Mouse (Mus musculus): Measurements from ENCODE around the gene Acadsb. TPM values are rescaled to one million over a fixed set of nuclear protein-coding genes. Genes with fewer than 3 reads are reported as not detected.

Gene Acadsb
- polyA plus RNA-seq, 1 experiment, result 4.7 TPM

DNA sequence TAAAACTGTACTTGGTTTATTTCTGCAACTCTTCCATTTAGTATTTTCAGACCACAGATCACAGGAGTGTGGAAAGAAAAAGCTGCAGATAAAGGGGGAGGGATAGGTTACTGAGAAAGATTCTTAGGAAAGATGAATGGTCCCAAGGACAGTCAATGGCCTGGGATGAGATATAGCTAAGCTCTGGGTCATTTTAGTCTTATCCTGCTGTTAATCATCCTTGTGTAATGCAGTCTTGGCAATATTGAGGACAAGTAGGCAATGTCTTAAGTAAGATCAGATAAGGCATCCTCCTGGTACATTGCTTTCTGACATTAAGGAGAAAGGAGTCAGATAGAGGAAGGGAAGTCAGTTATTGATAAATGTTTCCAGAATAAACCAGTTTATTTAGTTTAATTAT, 7.2 kb downstream of the Acadsb start:
- Histone ChIP-seq H3K27ac (ENCODE audit: control insufficient read depth, insufficient read depth, low read length) (no peak overlapping the region), H3K4me1 (replicated peaks; ENCODE audit: control insufficient read depth, insufficient read depth, low read length) (no peaks in the 10 kb centered on the region), H3K27me3 (ENCODE audit: control insufficient read depth, insufficient read depth, low read length) (no peaks in the 10 kb centered on the region), H3K36me3 (ENCODE audit: control insufficient read depth, insufficient read depth, low read length) (no peaks in the 10 kb centered on the region), H3K4me3 (ENCODE audit: control insufficient read depth, insufficient read depth, low read length) (no peak overlapping the region)
- TF ChIP-seq CTCF (IDR thresholded peaks at IDR 0.05; ENCODE audit: borderline replicate concordance, control insufficient read depth, extremely low read depth, insufficient read depth, low read length, poor library complexity) (no peak), POLR2A (IDR thresholded peaks at IDR 0.05; ENCODE audit: control insufficient read depth, extremely low read depth, insufficient read depth, low read length, poor library complexity) (no peak)
- DNase-seq, result no peak

DNA sequence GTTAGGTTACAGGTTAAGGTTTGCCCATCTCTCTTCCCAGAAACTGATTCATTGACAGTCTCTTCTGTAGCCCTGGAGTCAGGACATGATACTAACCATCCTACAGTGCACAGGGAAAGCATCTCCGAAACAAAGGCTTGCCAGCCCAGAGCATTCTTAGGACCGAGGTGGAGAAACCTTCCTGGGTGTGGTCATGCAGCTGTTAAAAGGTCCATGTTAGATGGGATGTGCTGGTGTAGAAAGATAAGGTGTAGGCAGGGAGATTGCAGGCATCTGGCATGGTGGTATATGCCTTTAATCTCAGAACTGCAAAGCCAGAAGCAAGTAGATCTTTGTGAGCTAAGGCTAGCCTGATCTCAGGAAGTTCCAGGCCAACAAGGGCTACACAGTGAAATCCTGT, 14.5 kb downstream of the Acadsb start:
- WGBS, result 89% methylated on average over 2 of the region's 2 CpGs
- TF ChIP-seq POLR2A (IDR thresholded peaks at IDR 0.05; ENCODE audit: control insufficient read depth, extremely low read depth, insufficient read depth, low read length, poor library complexity) (no peak), CTCF (IDR thresholded peaks at IDR 0.05; ENCODE audit: borderline replicate concordance, control insufficient read depth, extremely low read depth, insufficient read depth, low read length, poor library complexity) (no peak)
- Histone ChIP-seq H3K4me3 (ENCODE audit: control insufficient read depth, insufficient read depth, low read length) (no peak overlapping the region), H3K4me1 (replicated peaks; ENCODE audit: control insufficient read depth, insufficient read depth, low read length) (no peaks in the 10 kb centered on the region), H3K27me3 (ENCODE audit: control insufficient read depth, insufficient read depth, low read length) (no peaks in the 10 kb centered on the region), H3K27ac (ENCODE audit: control insufficient read depth, insufficient read depth, low read length) (no peak overlapping the region), H3K36me3 (ENCODE audit: control insufficient read depth, insufficient read depth, low read length) (no peaks in the 10 kb centered on the region)
- DNase-seq, result no peak

DNA sequence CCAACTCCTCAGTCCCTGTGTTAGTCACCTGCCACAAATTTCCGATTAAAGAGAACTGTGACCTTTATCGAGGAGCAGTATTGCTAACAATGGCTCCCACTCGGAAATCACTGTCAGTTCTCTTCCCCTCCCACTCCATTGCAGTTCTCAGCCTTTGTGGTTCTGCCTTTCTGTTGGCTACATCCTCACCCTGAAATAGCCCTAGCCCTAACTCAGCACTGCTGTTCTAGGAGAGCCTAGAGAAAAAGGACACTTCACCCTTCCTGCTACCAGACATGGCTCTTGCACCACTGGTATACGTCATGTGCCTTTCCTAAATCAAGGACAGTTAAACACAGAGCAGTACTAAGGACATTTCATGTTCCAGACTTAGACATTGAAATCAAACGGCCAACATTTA, 16.9 kb downstream of the Acadsb start:
- no peak for TF ChIP-seq POLR2A (IDR thresholded peaks at IDR 0.05; ENCODE audit: control insufficient read depth, extremely low read depth, insufficient read depth, low read length, poor library complexity)
- WGBS, result 96% methylated on average over 5 of the region's 5 CpGs
- no peak for DNase-seq
- H3K27me3 ChIP-seq (ENCODE audit: control insufficient read depth, insufficient read depth, low read length), result no peaks in the 10 kb centered on the region
- H3K4me3 ChIP-seq (ENCODE audit: control insufficient read depth, insufficient read depth, low read length), result no peak overlapping the region
- H3K4me1 ChIP-seq (replicated peaks; ENCODE audit: control insufficient read depth, insufficient read depth, low read length), result no peaks in the 10 kb centered on the region
- no peak overlapping the region for H3K27ac ChIP-seq (ENCODE audit: control insufficient read depth, insufficient read depth, low read length)
- H3K36me3 ChIP-seq (ENCODE audit: control insufficient read depth, insufficient read depth, low read length), result no peaks in the 10 kb centered on the region

DNA sequence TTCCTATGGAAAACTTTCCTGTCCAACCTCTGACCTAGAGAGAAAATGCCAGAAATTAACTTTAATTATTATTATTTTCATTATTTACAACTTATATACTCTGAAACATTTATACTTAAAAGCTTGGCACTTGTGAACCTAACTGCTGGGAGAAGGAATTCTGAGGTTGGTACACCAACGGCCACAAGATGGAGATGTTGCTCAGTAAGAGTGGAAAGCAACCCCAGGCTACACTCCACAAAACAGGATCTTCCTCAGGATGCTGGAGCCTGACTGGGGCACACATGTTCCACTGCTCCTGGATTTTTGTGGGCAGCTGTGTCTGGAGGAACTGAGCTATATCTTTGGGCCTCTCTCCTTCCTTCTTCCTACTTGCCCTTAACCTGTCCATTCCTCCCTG, 21.8 kb downstream of the Acadsb start:
- H3K4me3 ChIP-seq (ENCODE audit: control insufficient read depth, insufficient read depth, low read length), result no peak overlapping the region
- DNase-seq, result no peak
- no peaks in the 10 kb centered on the region for H3K36me3 ChIP-seq (ENCODE audit: control insufficient read depth, insufficient read depth, low read length)
- H3K4me1 ChIP-seq (replicated peaks; ENCODE audit: control insufficient read depth, insufficient read depth, low read length), result no peaks in the 10 kb centered on the region
- TF ChIP-seq CTCF (IDR thresholded peaks at IDR 0.05; ENCODE audit: borderline replicate concordance, control insufficient read depth, extremely low read depth, insufficient read depth, low read length, poor library complexity) (no peak), POLR2A (IDR thresholded peaks at IDR 0.05; ENCODE audit: control insufficient read depth, extremely low read depth, insufficient read depth, low read length, poor library complexity) (no peak)
- 54% methylated on average over 1 of the region's 1 CpGs for WGBS
- no peaks in the 10 kb centered on the region for H3K27me3 ChIP-seq (ENCODE audit: control insufficient read depth, insufficient read depth, low read length)
- no peak overlapping the region for H3K27ac ChIP-seq (ENCODE audit: control insufficient read depth, insufficient read depth, low read length)

DNA sequence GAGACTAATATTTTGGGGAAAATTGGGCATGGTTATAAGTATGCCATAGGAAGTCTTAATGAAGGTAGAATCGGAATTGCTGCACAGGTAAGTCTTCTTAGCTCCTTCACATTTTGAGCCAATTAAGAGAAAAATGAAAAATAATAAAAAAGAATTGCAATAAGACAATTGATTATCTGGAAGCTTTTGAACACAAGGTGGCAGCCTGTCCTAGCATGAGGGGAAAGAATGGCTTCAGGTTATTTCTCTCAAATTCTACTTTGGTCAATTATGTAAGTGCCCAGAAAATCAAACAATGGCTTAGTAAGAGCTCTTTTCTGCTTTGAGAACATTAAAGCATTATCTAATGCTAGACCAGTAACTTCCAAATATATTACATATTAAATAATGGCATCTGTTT, 23.9 kb downstream of the Acadsb start:
- no peaks in the 10 kb centered on the region for H3K4me1 ChIP-seq (replicated peaks; ENCODE audit: control insufficient read depth, insufficient read depth, low read length)
- no peaks in the 10 kb centered on the region for H3K27me3 ChIP-seq (ENCODE audit: control insufficient read depth, insufficient read depth, low read length)
- H3K36me3 ChIP-seq (ENCODE audit: control insufficient read depth, insufficient read depth, low read length), result no peaks in the 10 kb centered on the region
- WGBS, result 96% methylated on average over 1 of the region's 1 CpGs
- H3K4me3 ChIP-seq (ENCODE audit: control insufficient read depth, insufficient read depth, low read length), result no peak overlapping the region
- DNase-seq, result no peak
- no peak for TF ChIP-seq POLR2A (IDR thresholded peaks at IDR 0.05; ENCODE audit: control insufficient read depth, extremely low read depth, insufficient read depth, low read length, poor library complexity)
- TF ChIP-seq CTCF (IDR thresholded peaks at IDR 0.05; ENCODE audit: borderline replicate concordance, control insufficient read depth, extremely low read depth, insufficient read depth, low read length, poor library complexity), result no peak
- no peak overlapping the region for H3K27ac ChIP-seq (ENCODE audit: control insufficient read depth, insufficient read depth, low read length)

DNA sequence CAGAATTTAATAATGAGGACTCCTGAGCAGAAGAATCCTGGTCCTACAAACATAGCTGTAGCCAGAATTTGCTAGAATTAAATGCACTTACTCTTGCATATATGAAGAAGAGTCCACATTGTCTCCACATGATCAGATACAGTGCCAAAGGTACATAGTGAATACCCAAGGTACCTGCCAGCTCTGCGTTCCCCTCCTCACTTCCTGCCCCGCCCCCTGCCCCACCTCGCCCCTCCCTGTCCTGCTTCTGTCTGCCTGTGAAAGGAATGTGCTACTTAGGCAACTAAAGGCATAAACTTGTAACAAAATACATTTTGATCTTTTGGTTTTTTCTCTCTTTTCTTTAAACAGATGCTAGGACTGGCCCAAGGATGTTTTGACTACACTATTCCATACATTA, 26.6 kb downstream of the Acadsb start:
- 81% methylated on average over 3 of the region's 3 CpGs for WGBS
- TF ChIP-seq CTCF (IDR thresholded peaks at IDR 0.05; ENCODE audit: borderline replicate concordance, control insufficient read depth, extremely low read depth, insufficient read depth, low read length, poor library complexity), result no peak
- TF ChIP-seq POLR2A (IDR thresholded peaks at IDR 0.05; ENCODE audit: control insufficient read depth, extremely low read depth, insufficient read depth, low read length, poor library complexity), result no peak
- DNase-seq, result no peak

DNA sequence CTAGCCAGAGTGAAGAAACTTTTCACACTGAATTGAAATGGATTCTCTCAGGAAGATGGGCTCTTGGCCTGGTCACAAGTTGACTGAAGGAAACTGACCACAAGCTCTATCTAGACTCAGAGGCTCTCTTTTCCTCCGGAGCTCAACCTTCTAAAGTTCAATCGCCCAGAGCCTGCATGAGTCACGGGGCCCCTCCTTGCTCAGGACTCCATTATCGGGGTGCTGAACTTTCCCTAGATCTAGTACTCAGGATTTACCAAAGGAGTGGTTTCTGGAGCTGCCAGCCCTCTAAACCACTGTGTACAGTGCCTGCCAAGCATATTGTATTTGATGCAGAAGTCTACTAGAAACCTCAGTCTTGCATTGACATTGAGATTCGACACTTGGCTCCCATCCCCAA, 46.3 kb downstream of the Acadsb start:
- Histone ChIP-seq H3K27me3 (ENCODE audit: control insufficient read depth, insufficient read depth, low read length) (no peaks in the 10 kb centered on the region), H3K4me1 (replicated peaks; ENCODE audit: control insufficient read depth, insufficient read depth, low read length) (no peaks in the 10 kb centered on the region), H3K36me3 (ENCODE audit: control insufficient read depth, insufficient read depth, low read length) (no peaks in the 10 kb centered on the region), H3K27ac (ENCODE audit: control insufficient read depth, insufficient read depth, low read length) (no peak overlapping the region), H3K4me3 (ENCODE audit: control insufficient read depth, insufficient read depth, low read length) (no peak overlapping the region)
- no peak for DNase-seq
- TF ChIP-seq POLR2A (IDR thresholded peaks at IDR 0.05; ENCODE audit: control insufficient read depth, extremely low read depth, insufficient read depth, low read length, poor library complexity) (no peak), CTCF (IDR thresholded peaks at IDR 0.05; ENCODE audit: borderline replicate concordance, control insufficient read depth, extremely low read depth, insufficient read depth, low read length, poor library complexity) (no peak)
- WGBS, result 90% methylated on average over 5 of the region's 5 CpGs

More for the DNA sequence above, 26.6 kb downstream of the Acadsb start:
- Histone ChIP-seq H3K27ac (ENCODE audit: control insufficient read depth, insufficient read depth, low read length) (no peak overlapping the region), H3K4me1 (replicated peaks; ENCODE audit: control insufficient read depth, insufficient read depth, low read length) (no peaks in the 10 kb centered on the region), H3K36me3 (ENCODE audit: control insufficient read depth, insufficient read depth, low read length) (no peaks in the 10 kb centered on the region), H3K4me3 (ENCODE audit: control insufficient read depth, insufficient read depth, low read length) (no peak overlapping the region), H3K27me3 (ENCODE audit: control insufficient read depth, insufficient read depth, low read length) (no peaks in the 10 kb centered on the region)
